Mouse (Mus musculus): ENCODE results near the gene Alkbh6.
A peak's percentile ranks its signal among the peaks of the same experiment; 100 is the strongest.

Gene Alkbh6

GRCm38 (mm10) chr7:30328379-30328778, 19.9 kb downstream of the Alkbh6 start:
- DNase-seq (ENCODE audit: low read depth, low spot score) = no peak

GRCm38 (mm10) chr7:30331887-30332286, 23.4 kb downstream of the Alkbh6 start:
- peak; percentile 97 for DNase-seq (ENCODE audit: low read depth, low spot score)

- peak; percentile 69 for DNase-seq (ENCODE audit: low read depth, low spot score)
These were observed 24.2 kb downstream of the Alkbh6 start for GRCm38 (mm10) chr7:30332622-30333259.

- DNase-seq (ENCODE audit: low read depth, low spot score) = peak; percentile 68
These were observed 24.9 kb downstream of the Alkbh6 start for GRCm38 (mm10) chr7:30333436-30333835.

DNA sequence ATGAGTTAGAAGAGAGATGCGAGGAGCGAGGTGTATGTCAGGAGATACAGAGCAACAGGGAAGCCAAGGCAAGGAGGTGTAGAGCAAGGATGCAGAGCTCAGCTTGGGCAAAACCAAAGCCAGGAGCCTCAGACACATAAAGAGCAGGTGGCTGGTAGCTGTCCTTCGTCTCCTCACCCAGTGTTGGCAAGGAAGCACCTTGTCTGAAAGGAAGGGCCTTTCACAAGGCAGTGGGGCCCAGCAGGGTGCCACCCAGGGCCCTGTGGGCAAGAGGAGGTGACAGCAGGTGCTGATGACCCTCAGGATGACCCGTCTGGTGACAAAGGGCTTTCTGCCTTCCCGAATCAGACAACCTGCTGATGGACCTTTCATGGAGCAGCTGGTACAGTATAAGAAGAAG, 26.0 kb downstream of the Alkbh6 start:
- no peak for DNase-seq (ENCODE audit: low read depth, low spot score)

GRCm38 (mm10) chr7:30335688-30336087, 27.2 kb downstream of the Alkbh6 start:
- DNase-seq (ENCODE audit: low read depth, low spot score) = no peak

GRCm38 (mm10) chr7:30336384-30336783, 27.9 kb downstream of the Alkbh6 start:
- peak; percentile 88 for DNase-seq (ENCODE audit: low read depth, low spot score)

- DNase-seq (ENCODE audit: low read depth, low spot score) = no peak
These were observed 31.1 kb downstream of the Alkbh6 start for GRCm38 (mm10) chr7:30339432-30340109.

GRCm38 (mm10) chr7:30346635-30347379, 38.3 kb downstream of the Alkbh6 start:
- DNase-seq (ENCODE audit: low read depth, low spot score) = peak; percentile 84

GRCm38 (mm10) chr7:30347828-30348227, 39.3 kb downstream of the Alkbh6 start:
- peak; percentile 87 for DNase-seq (ENCODE audit: low read depth, low spot score)

GRCm38 (mm10) chr7:30353279-30353822, 44.8 kb downstream of the Alkbh6 start:
- peak; percentile 85 for DNase-seq (ENCODE audit: low read depth, low spot score)

- no peak for DNase-seq (ENCODE audit: low read depth, low spot score)
These were observed 45.5 kb downstream of the Alkbh6 start for GRCm38 (mm10) chr7:30354059-30354458.

DNA sequence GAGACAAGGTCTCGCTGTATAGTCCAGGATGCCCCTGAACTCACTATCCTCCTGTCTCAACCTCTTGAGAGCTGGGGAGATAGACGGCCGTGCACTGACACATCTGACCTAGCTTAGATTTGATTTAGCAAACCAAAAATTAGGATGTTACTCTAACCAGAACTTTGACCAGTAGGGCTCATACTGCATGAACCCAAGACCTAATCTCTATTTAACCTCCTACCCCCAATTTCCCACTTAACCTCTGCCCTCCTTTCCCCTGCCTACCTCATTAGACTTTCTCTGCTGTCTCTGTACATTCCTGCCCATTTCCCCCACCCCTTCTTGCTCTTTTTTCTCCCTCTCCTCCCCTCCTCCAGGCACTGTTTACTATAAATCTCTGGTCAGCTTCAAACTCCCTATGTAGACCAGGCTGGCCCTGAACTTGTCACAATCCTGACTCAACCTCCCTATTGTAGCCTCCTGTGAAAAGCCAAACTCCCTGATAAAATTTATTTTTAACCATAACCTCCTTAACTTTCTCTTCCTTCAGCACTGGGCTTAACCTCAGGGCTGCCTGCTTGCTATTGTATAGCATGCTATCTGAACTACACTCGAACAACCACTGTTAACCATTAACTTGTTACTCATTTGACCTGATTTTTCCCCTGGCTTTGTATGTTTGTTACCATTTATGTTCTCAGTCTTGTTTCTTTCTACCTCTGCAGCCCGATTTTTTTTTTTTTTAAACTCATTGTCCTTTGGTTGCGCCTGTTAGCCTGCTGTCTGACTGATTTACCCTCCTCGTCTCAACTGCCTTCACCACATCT, 50.1 kb downstream of the Alkbh6 start:
- DNase-seq (ENCODE audit: low read depth, low spot score) = no peak

GRCm38 (mm10) chr7:30359276-30359865, 50.9 kb downstream of the Alkbh6 start:
- no peak for DNase-seq (ENCODE audit: low read depth, low spot score)

- DNase-seq (ENCODE audit: low read depth, low spot score) = no peak
These were observed 51.5 kb downstream of the Alkbh6 start for GRCm38 (mm10) chr7:30360028-30360427.

DNA sequence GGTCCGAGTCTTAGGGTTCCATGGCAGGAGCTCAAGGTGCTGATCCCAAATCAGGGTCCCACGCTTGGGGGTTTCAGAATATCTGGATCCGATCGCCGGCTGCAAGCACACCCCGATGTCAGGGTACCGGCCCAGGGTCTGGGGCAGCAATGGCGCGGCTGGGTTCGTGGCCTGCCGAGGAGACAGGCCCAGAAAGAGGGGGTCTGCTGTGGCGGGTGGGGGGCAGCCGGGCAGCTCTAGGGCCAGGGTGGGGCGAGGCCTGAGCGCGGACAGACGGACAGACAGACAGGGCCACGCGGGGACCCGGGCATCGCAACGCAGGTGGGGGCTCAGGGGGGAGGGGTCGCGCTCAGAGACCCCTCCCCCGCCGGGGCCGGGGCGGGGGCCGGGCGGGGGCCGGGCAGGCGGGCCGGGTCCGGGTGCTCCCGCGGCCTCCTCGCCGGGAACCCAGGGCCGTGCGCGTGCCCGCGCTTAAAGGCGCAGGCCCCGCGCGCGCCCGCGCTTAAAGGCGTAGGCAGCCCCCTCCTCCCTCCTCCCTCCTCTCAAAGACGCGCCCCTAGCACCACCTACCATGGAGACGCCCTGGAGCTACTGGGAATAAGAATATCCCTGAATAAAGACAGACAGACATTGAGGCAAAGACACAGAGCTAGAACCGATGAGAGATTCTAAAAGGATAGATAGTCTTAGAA, 54.3 kb downstream of the Alkbh6 start, which contains the start of gene Lrfn3:
Lrfn3 (minus strand) TSS at position 121 of the 692 bp plus-strand sequence.
- no peak for DNase-seq (ENCODE audit: low read depth, low spot score)

DNA sequence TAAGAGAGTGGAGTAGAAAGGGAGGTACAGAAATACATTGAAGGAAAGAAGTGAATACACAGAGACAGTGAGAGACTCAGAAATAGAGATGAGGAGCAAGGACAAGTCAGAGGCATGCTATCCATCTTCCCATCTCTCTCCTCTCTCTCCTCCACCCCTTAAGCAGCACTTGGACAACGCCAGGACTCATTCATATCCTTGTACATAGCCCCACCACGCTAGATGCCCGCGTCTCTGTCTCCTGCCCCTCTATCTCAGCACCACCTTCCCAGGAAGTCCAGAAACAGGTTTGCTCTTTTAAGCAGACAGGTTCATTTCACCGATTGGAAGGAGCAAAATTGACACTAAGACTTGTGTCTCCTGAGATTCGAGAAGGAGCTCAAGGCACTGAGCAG, 54.8 kb downstream of the Alkbh6 start:
- DNase-seq (ENCODE audit: low read depth, low spot score) = no peak

Measured in CD4-positive, CD25-positive, alpha-beta regulatory T cell, adult 2 months (primary cell).